13 mouse cellular contexts compared by ENCODE assay signal in the genomic region with DNA sequence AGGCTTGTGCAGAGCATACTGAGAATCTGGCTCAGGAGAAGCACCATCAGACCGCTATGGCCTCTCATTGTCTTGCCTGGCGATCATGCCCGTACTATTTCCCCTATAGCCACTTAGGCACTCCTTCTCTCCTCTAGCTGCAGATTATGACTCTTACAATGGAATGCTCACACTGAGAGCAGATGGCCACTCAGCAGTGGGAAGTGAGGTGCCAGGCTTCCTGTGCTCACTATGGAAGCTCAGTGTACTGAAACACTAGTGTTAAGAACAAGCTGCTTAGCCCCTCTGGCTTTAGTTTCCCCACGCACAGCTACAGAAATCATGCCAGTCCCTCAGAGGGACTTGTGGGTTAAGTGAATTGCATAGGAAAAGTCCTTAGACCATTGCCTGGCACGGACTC. TPM values are rescaled to one million over a fixed set of nuclear protein-coding genes. Genes with fewer than 3 reads are reported as not detected.
DNase-seq lines count a peak whose midpoint lies in the region; ATAC-seq lines count a peak whose summit lies in the region.
"Had no signal": no experiment of that assay in that cellular context is flagged by ENCODE, and none has a peak within 500 bp of the region (broad histone marks: within the 10 kb centered on the region; RNA-seq: fewer than 3 reads in every experiment).

No protein-coding gene starts in this region.

- no peaks in the 10 kb centered on the region for H3K27me3 ChIP-seq in kidney, embryonic 15.5 days
- H3K27me3 ChIP-seq: limb, embryonic 15.5 days had no signal

- peak; percentile 16 to 41 for DNase-seq in left cerebral cortex, adult 18-20 months (ENCODE audit: low spot score in 2 of 2)
- no peak for DNase-seq in left cerebral cortex, adult 8-10 months (ENCODE audit: low spot score in 2 of 2)
- peak; percentile 98 for DNase-seq in brain, adult 2 months (ENCODE audit: low read depth, low spot score)
- DNase-seq in cerebellum, adult 11 months: peak; percentile 89
- peak; percentile 11 for DNase-seq in induced T-regulatory cell, adult 2 months (ENCODE audit: low read depth)
- no peak for DNase-seq in spleen, postnatal 14 days (ENCODE audit: low spot score in 2 of 2)
- no peak for DNase-seq in gastrocnemius, postnatal 10 days
- DNase-seq: adrenal gland, postnatal 10 days; lung, postnatal 14 days had no signal

- H3K36me3 ChIP-seq in kidney, embryonic 15.5 days: no peaks in the 10 kb centered on the region
- H3K36me3 ChIP-seq: limb, embryonic 15.5 days; midbrain, embryonic 12.5 days had no signal

- no peak overlapping the region for H3K4me2 ChIP-seq in kidney, embryonic 15.5 days
- H3K4me2 ChIP-seq: limb, embryonic 15.5 days; midbrain, embryonic 12.5 days had no signal

- 85% methylated on average over 5 of the region's 5 CpGs for WGBS in kidney, embryonic 15.5 days

- no peak for ATAC-seq in kidney, embryonic 15.5 days (replicated peaks; ENCODE audit: low FRiP score)
- ATAC-seq: intestine, embryonic 16.5 days had no signal

- no peak overlapping the region for H3K9ac ChIP-seq in kidney, embryonic 15.5 days
- H3K9ac ChIP-seq: limb, embryonic 15.5 days; midbrain, embryonic 12.5 days had no signal

- peaks cover 23% of the 10 kb centered on the region for H3K4me1 ChIP-seq in kidney, embryonic 15.5 days

- no peak overlapping the region for H3K27ac ChIP-seq in kidney, embryonic 15.5 days
- H3K27ac ChIP-seq: limb, embryonic 15.5 days; midbrain, embryonic 12.5 days had no signal

- H3K9me3 ChIP-seq in kidney, embryonic 15.5 days (replicated peaks): 0 out of 2 replicates have a peak, but pooled peaks cover 3% of the 10 kb centered on the region
- H3K9me3 ChIP-seq: limb, embryonic 15.5 days; midbrain, embryonic 12.5 days had no signal

- H3K4me3 ChIP-seq in kidney, embryonic 15.5 days (replicated peaks): no peak overlapping the region
- H3K4me3 ChIP-seq: limb, embryonic 15.5 days; midbrain, embryonic 12.5 days had no signal

RNA-seq across cellular contexts. Expression of gene Lpp, which starts 2.7 kb away (rescaled TPM):
- 1 to 10 TPM; 5.0 to 6.2 TPM for total RNA-seq in left cerebral cortex, adult 18-20 months (2021)
- 1 to 10 TPM; 6.2 to 7.6 (median 6.8) TPM for total RNA-seq in left cerebral cortex, adult 8-10 months (2022)
- 50.8 and 58.6 TPM in 2 replicates for polyA plus RNA-seq in kidney, embryonic 15.5 days (2015; fragmentation: Nextera tagmentation; extraction: Ambion mirVana)
- 10 to 100 TPM; 34.6 to 45.1 TPM for total RNA-seq in gastrocnemius, postnatal 10 days (2021)

Comparison
In these comparisons a context has a peak if more than half of its experiments do, and no peak if none do; other contexts are left out.
1. DNase-seq: peak in left cerebral cortex, adult 18-20 months (2 of 2), brain, adult 2 months (single experiment), cerebellum, adult 11 months (single experiment) and induced T-regulatory cell, adult 2 months (single experiment); none in left cerebral cortex, adult 8-10 months (0 of 2), spleen, postnatal 14 days (0 of 2) and gastrocnemius, postnatal 10 days (single experiment).
2. RNA of gene Lpp, which starts 2.7 kb away (total RNA-seq): 34.6 to 45.1 TPM in gastrocnemius, postnatal 10 days; 6.2 to 7.6 TPM in left cerebral cortex, adult 8-10 months and 5.0 to 6.2 TPM in left cerebral cortex, adult 18-20 months; every median in the first group is over 4 times any median in the second.